Mouse (Mus musculus): ENCODE measurements around the gene Camk1. TPM values are rescaled to one million over a fixed set of nuclear protein-coding genes. Genes with fewer than 3 reads are reported as not detected.

The Camk1 gene
- total and polyA plus RNA-seq, 2 experiments from 2014 or later, result 102 to 132 TPM

GRCm38 (mm10) chr6:113287236-113287635 is 56.5 kb downstream of the Camk1 start:
- no peaks in the 10 kb centered on the region for H3K36me3 ChIP-seq (ENCODE audit: insufficient read depth, low read length)
- ATAC-seq (ENCODE audit: low FRiP score), result no peak
- H3K9me3 ChIP-seq (ENCODE audit: low read length), result no peaks in the 10 kb centered on the region
- DNase-seq (ENCODE audit: low spot score), result no peak
- H3K27ac ChIP-seq (ENCODE audit: low read depth, low read length), result no peak overlapping the region
- H3K4me1 ChIP-seq (ENCODE audit: insufficient read depth, low read length), result peaks cover 7% of the 10 kb centered on the region; the same call in 1 of the 2 replicates
- H3K27me3 ChIP-seq (ENCODE audit: insufficient read depth, low read length), result peaks cover 9% of the 10 kb centered on the region
- no peak overlapping the region for H3K4me2 ChIP-seq (ENCODE audit: low read depth, low read length, poor library complexity, severe bottlenecking)
- no peak overlapping the region for H3K4me3 ChIP-seq (ENCODE audit: low read depth, low read length)
- TF ChIP-seq CTCF (IDR thresholded peaks at IDR 0.05), result no peak
- H3K9ac ChIP-seq (replicated peaks; ENCODE audit: low read length, poor library complexity, severe bottlenecking), result no peak overlapping the region
- WGBS, result 77% methylated on average over 4 of the region's 4 CpGs

DNA sequence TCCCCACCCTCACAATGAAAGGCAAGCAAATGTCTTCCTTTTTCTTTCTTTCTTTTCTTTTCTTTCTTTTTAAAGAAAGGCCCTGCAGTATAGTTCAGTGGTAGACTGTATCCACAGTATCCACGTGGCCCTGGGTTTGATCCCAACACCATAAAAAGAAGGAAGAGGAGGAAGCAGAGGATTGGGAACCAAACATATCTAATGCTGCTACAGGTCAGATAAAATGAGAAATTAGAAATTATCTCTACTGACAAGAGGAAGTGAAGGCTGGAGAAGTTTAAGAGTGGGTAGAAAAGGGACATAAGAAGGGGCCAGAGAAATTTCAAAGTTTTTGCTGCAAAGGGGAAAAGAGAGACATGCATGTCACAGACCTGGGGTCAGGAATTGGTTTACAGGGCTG is 57.5 kb downstream of the Camk1 start:
- Histone ChIP-seq H3K4me3 (ENCODE audit: low read depth, low read length) (no peak overlapping the region), H3K4me2 (ENCODE audit: low read depth, low read length, poor library complexity, severe bottlenecking) (no peak overlapping the region), H3K4me1 (ENCODE audit: insufficient read depth, low read length) (peaks cover 8% of the 10 kb centered on the region; the same call in 1 of the 2 replicates), H3K9me3 (ENCODE audit: low read length) (no peaks in the 10 kb centered on the region), H3K27me3 (ENCODE audit: insufficient read depth, low read length) (peaks cover 15% of the 10 kb centered on the region), H3K36me3 (ENCODE audit: insufficient read depth, low read length) (no peaks in the 10 kb centered on the region), H3K27ac (ENCODE audit: low read depth, low read length) (no peak overlapping the region), H3K9ac (replicated peaks; ENCODE audit: low read length, poor library complexity, severe bottlenecking) (no peak overlapping the region)
- TF ChIP-seq CTCF (IDR thresholded peaks at IDR 0.05), result no peak
- ATAC-seq (ENCODE audit: low FRiP score) (no peak), DNase-seq (ENCODE audit: low spot score) (no peak)
- 58% methylated on average over 1 of the region's 1 CpGs for WGBS

DNA sequence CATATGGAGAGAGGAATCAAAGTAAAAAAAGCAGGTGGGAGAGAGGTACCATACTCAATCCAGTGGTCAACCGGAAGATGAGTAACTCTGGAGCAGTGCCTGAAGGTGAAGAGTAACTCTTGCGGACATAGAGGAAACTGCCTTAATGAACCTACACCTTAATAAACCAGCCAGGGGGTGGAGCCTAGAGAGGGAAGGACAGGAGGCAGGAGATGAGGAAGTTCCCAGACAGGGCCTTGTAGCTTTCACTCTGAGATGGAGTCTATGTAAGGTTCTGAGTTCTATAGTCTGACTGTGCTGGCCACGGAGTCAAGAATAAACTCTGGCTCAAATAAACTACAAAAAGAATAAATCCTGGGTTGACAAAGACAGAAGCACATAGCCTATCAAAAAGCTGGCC is 58.9 kb downstream of the Camk1 start:
- H3K27me3 ChIP-seq (ENCODE audit: insufficient read depth, low read length), result peaks cover 15% of the 10 kb centered on the region
- no peak overlapping the region for H3K9ac ChIP-seq (replicated peaks; ENCODE audit: low read length, poor library complexity, severe bottlenecking)
- DNase-seq (ENCODE audit: low spot score) (no peak), ATAC-seq (ENCODE audit: low FRiP score) (no peak)
- 77% methylated on average over 3 of the region's 3 CpGs for WGBS
- H3K9me3 ChIP-seq (ENCODE audit: low read length), result no peaks in the 10 kb centered on the region
- TF ChIP-seq CTCF (IDR thresholded peaks at IDR 0.05), result no peak
- peaks cover 8% of the 10 kb centered on the region; the same call in 1 of the 2 replicates for H3K4me1 ChIP-seq (ENCODE audit: insufficient read depth, low read length)
- no peak overlapping the region for H3K4me3 ChIP-seq (ENCODE audit: low read depth, low read length)
- no peak overlapping the region for H3K27ac ChIP-seq (ENCODE audit: low read depth, low read length)
- peaks cover 6% of the 10 kb centered on the region; the same call in 1 of the 2 replicates for H3K36me3 ChIP-seq (ENCODE audit: insufficient read depth, low read length)
- H3K4me2 ChIP-seq (ENCODE audit: low read depth, low read length, poor library complexity, severe bottlenecking), result no peak overlapping the region

Other genes with a start within 250 kb of the Camk1 start
- gene Lhfpl4, start 148.6 kb downstream of the Camk1 start, total RNA-seq (2014; rRNA removed), result 81.3 and 92.6 TPM in 2 replicates
- gene Lhfpl4, start 148.6 kb downstream of the Camk1 start, polyA plus RNA-seq (2015; fragmentation: Nextera tagmentation; extraction: Ambion mirVana), result 56.6 and 66.1 TPM in 2 replicates
- gene Mtmr14, start 106.1 kb downstream of the Camk1 start, total RNA-seq (2014; rRNA removed), result 39.0 and 42.5 TPM in 2 replicates
- 29.4 and 30.5 TPM in 2 replicates for gene Mtmr14, start 106.1 kb downstream of the Camk1 start, polyA plus RNA-seq (2015; fragmentation: Nextera tagmentation; extraction: Ambion mirVana)
- 10.3 and 23.4 TPM in 2 replicates for gene Cpne9, start 61.7 kb downstream of the Camk1 start, total RNA-seq (2014; rRNA removed)
- gene Cpne9, start 61.7 kb downstream of the Camk1 start, polyA plus RNA-seq (2015; fragmentation: Nextera tagmentation; extraction: Ambion mirVana), result 7.9 and 9.1 TPM in 2 replicates
- 22.1 and 28.1 TPM in 2 replicates for gene Brpf1, start 36.8 kb downstream of the Camk1 start, total RNA-seq (2014; rRNA removed)
- gene Brpf1, start 36.8 kb downstream of the Camk1 start, polyA plus RNA-seq (2015; fragmentation: Nextera tagmentation; extraction: Ambion mirVana), result 9.0 and 10.0 TPM in 2 replicates
- gene Ogg1, start 17.0 kb downstream of the Camk1 start, total RNA-seq (2014; rRNA removed), result 10.8 and 14.8 TPM in 2 replicates
- gene Ogg1, start 17.0 kb downstream of the Camk1 start, polyA plus RNA-seq (2015; fragmentation: Nextera tagmentation; extraction: Ambion mirVana), result 7.3 and 8.9 TPM in 2 replicates
- 27.8 and 31.0 TPM in 2 replicates for gene Tada3, start 33.9 kb upstream of the Camk1 start, total RNA-seq (2014; rRNA removed)
- 73.8 and 74.0 TPM in 2 replicates for gene Tada3, start 33.9 kb upstream of the Camk1 start, polyA plus RNA-seq (2015; fragmentation: Nextera tagmentation; extraction: Ambion mirVana)
- 190 and 200 TPM in 2 replicates for gene Arpc4, start 34.1 kb upstream of the Camk1 start, total RNA-seq (2014; rRNA removed)
- 505 TPM in 2 replicates for gene Arpc4, start 34.1 kb upstream of the Camk1 start, polyA plus RNA-seq (2015; fragmentation: Nextera tagmentation; extraction: Ambion mirVana)
- 10.0 and 20.0 TPM in 2 replicates for gene Ttll3, start 45.3 kb upstream of the Camk1 start, total RNA-seq (2014; rRNA removed)
- 10.2 and 14.6 TPM in 2 replicates for gene Ttll3, start 45.3 kb upstream of the Camk1 start, polyA plus RNA-seq (2015; fragmentation: Nextera tagmentation; extraction: Ambion mirVana)
- 17.1 and 53.8 TPM in 2 replicates for gene Rpusd3, start 75.4 kb upstream of the Camk1 start, total RNA-seq (2014; rRNA removed)
- gene Rpusd3, start 75.4 kb upstream of the Camk1 start, polyA plus RNA-seq (2015; fragmentation: Nextera tagmentation; extraction: Ambion mirVana), result 22.0 and 27.2 TPM in 2 replicates
- gene Cidec, start 91.8 kb upstream of the Camk1 start, total RNA-seq (2014; rRNA removed), result not detected in 2 replicates
- 0.09 TPM in 1 of 2 replicates, not detected in the other for gene Cidec, start 91.8 kb upstream of the Camk1 start, polyA plus RNA-seq (2015; fragmentation: Nextera tagmentation; extraction: Ambion mirVana)
- 43.6 and 48.6 TPM in 2 replicates for gene Jagn1, start 98.6 kb upstream of the Camk1 start, total RNA-seq (2014; rRNA removed)
- 80.4 and 85.4 TPM in 2 replicates for gene Jagn1, start 98.6 kb upstream of the Camk1 start, polyA plus RNA-seq (2015; fragmentation: Nextera tagmentation; extraction: Ambion mirVana)
- gene Il17re, start 114.5 kb upstream of the Camk1 start, total RNA-seq (2014; rRNA removed), result 0.49 TPM in 1 of 2 replicates, not detected in the other
- 0.48 and 0.77 TPM in 2 replicates for gene Il17re, start 114.5 kb upstream of the Camk1 start, polyA plus RNA-seq (2015; fragmentation: Nextera tagmentation; extraction: Ambion mirVana)
- 4.7 and 11.6 TPM in 2 replicates for gene Il17rc, start 127.4 kb upstream of the Camk1 start, total RNA-seq (2014; rRNA removed)
- gene Il17rc, start 127.4 kb upstream of the Camk1 start, polyA plus RNA-seq (2015; fragmentation: Nextera tagmentation; extraction: Ambion mirVana), result 4.1 and 4.2 TPM in 2 replicates
- gene Creld1, start 139.3 kb upstream of the Camk1 start, total RNA-seq (2014; rRNA removed), result 39.4 and 43.0 TPM in 2 replicates
- 56.6 and 60.4 TPM in 2 replicates for gene Creld1, start 139.3 kb upstream of the Camk1 start, polyA plus RNA-seq (2015; fragmentation: Nextera tagmentation; extraction: Ambion mirVana)
- gene Prrt3, start 157.9 kb upstream of the Camk1 start, total RNA-seq (2014; rRNA removed), result 29.4 and 39.3 TPM in 2 replicates
- gene Prrt3, start 157.9 kb upstream of the Camk1 start, polyA plus RNA-seq (2015; fragmentation: Nextera tagmentation; extraction: Ambion mirVana), result 18.4 and 20.7 TPM in 2 replicates
- gene Emc3, start 187.7 kb upstream of the Camk1 start, total RNA-seq (2014; rRNA removed), result 71.9 and 74.1 TPM in 2 replicates
- 111 and 120 TPM in 2 replicates for gene Emc3, start 187.7 kb upstream of the Camk1 start, polyA plus RNA-seq (2015; fragmentation: Nextera tagmentation; extraction: Ambion mirVana)
- 2.4 and 3.4 TPM in 2 replicates for gene Fancd2, start 187.7 kb upstream of the Camk1 start, total RNA-seq (2014; rRNA removed)
- 0.99 and 1.2 TPM in 2 replicates for gene Fancd2, start 187.7 kb upstream of the Camk1 start, polyA plus RNA-seq (2015; fragmentation: Nextera tagmentation; extraction: Ambion mirVana)